Mouse (Mus musculus): ENCODE results near the gene Birc3. TPM values are rescaled to one million over a fixed set of nuclear protein-coding genes. Genes with fewer than 3 reads are reported as not detected.
A peak's percentile ranks its signal among the peaks of the same experiment; 100 is the strongest.
"Not testable (repeated sequence)": the region's sequence is repeated elsewhere in the genome, so short reads cannot be mapped to it uniquely, and the experiment has no call there.

The Birc3 gene
- 1.4 and 1.5 TPM in 2 replicates for polyA plus RNA-seq (2015; fragmentation: Nextera tagmentation; extraction: Ambion mirVana)

DNA sequence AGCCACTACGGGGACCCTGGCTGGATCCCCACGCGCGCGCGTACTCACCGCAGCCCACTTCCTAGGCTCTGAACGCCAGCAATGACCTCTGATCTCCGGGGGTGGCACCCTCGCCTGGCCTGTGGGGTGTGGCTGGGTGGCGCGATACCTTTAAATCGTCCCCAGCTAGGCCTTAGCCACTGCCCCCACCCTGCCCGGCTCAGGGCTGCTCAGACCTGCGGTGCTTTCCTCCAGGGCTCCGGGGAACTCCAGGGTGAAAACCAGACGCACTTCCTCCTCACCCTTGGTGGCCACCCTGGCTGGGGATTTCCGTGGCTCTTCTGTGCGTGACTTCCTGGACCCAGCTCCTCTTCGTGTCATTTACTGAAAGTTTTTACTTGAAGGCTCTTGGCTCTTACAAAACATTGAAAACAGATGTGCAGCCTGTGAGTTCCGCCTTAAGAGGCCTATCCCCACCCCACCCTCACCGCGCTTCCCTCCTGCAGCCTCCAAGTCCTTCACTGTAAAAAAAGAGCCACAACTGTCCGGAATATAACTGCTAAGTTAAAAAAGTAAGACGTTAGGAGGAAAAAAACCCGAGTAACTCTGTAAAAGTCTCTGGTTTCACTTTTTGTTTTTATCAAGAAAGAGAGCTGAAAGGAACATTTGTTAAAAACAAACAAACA lies at the start of gene Birc3:
Gene Birc3, minus strand, starts transcription at position 412 of the 665 bp plus-strand sequence.
- Histone ChIP-seq H3K4me2 (replicated peaks) (peak within 1 kb of the TSS; percentile 70), H3K9ac (replicated peaks) (peak within 1 kb of the TSS; percentile 60), H3K27ac (no peak within 1 kb of the TSS), H3K27me3 (peaks cover 13% of the 10 kb centered on the region), H3K9me3 (no peaks in the 10 kb centered on the region), H3K4me3 (replicated peaks) (peak within 1 kb of the TSS; percentile 41), H3K4me1 (replicated peaks) (peaks cover 7% of the 10 kb centered on the region), H3K36me3 (no peaks in the 10 kb centered on the region)
- WGBS, result 9% methylated on average over 26 of the region's 26 CpGs
- peak; percentile 84 for ATAC-seq

DNA sequence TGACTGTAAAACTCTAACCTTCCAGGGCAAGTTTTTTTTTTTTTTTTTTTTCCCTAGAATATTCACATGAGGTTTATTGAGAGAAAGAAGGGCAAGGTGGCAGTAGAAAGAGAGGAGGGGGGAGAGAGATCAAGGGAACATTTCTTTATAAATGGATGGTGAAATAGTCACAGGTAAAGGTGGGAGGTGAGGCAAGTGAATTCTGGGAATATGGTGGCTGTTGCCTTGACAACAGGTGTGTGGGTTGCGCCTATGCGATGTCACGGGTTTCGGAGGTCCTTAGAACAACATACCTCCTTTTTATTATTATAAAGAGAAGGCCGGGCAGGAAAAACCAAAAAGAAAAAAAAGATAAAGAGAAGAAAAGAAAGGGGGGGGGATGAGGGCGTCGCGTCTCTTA lies 41.9 kb upstream of the Birc3 start:
- Histone ChIP-seq H3K9me3 (no peaks in the 10 kb centered on the region), H3K9ac (replicated peaks) (0 out of 2 replicates have a peak overlapping the region, but pooled peaks have one; percentile 21), H3K27me3 (no peaks in the 10 kb centered on the region), H3K36me3 (no peaks in the 10 kb centered on the region), H3K4me3 (replicated peaks) (peak overlapping the region; percentile 30), H3K27ac (no peak overlapping the region), H3K4me1 (replicated peaks) (peaks cover 10% of the 10 kb centered on the region; the same call in 1 of the 2 replicates), H3K4me2 (replicated peaks) (peak overlapping the region; percentile 54)
- no peak for ATAC-seq
- 60% methylated on average over 8 of the region's 8 CpGs for WGBS

DNA sequence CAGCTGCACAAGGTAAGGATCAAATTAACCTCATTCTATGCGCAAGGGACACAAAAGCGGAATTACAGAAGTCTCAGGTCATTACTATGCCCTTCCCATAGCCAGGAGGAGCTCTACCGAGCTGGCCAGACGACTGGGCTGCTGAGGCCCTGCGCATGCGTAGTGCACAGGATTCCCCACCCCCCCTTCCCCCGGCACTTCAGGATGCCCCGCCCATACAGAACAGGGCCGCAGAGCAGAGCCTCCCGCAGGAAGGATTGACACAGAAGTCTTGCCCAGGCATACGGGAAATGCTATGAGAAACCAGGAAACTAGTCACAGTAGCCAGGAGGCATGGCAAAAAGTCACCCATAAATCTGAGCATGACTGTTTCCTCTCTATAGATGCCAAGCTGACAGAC lies 41.5 kb upstream of the Birc3 start:
- Histone ChIP-seq H3K27me3 (no peaks in the 10 kb centered on the region), H3K9ac (replicated peaks) (peak overlapping the region; percentile 36; the same call in 1 of the 2 replicates), H3K4me1 (replicated peaks) (peaks cover 10% of the 10 kb centered on the region; the same call in 1 of the 2 replicates), H3K4me3 (replicated peaks) (peak overlapping the region; percentile 30), H3K9me3 (no peaks in the 10 kb centered on the region), H3K36me3 (no peaks in the 10 kb centered on the region), H3K27ac (no peak overlapping the region), H3K4me2 (replicated peaks) (peak overlapping the region; percentile 54)
- 3% methylated on average over 11 of the region's 11 CpGs for WGBS
- peak; percentile 95 for ATAC-seq

DNA sequence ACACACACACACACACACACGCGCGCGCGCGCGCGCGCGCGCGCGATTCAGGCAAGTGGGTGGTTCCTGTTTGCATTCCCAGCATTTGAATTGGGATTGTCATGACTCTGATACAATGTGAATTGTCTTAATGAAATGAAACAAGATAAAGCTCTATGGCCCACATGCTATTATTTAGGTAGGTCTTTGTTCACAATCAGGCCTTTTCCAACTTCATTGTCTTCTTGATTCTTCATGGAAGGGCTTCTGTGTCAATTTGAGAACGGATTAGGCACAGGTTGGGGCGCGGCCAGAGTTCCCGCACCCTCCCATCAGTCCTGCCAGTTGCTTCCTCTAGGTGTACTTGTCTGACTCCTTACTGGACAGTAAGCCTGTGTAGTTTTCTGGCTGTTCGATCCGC lies 41.0 kb upstream of the Birc3 start:
- Histone ChIP-seq H3K27ac (no peak overlapping the region), H3K27me3 (no peaks in the 10 kb centered on the region), H3K4me3 (replicated peaks) (peak overlapping the region; percentile 30), H3K36me3 (no peaks in the 10 kb centered on the region), H3K9me3 (no peaks in the 10 kb centered on the region), H3K4me1 (replicated peaks) (peaks cover 10% of the 10 kb centered on the region; the same call in 1 of the 2 replicates), H3K4me2 (replicated peaks) (peak overlapping the region; percentile 54), H3K9ac (replicated peaks) (peak overlapping the region; percentile 36; the same call in 1 of the 2 replicates)
- 50% methylated on average over 19 of the region's 19 CpGs for WGBS
- peak; percentile 74 for ATAC-seq

DNA sequence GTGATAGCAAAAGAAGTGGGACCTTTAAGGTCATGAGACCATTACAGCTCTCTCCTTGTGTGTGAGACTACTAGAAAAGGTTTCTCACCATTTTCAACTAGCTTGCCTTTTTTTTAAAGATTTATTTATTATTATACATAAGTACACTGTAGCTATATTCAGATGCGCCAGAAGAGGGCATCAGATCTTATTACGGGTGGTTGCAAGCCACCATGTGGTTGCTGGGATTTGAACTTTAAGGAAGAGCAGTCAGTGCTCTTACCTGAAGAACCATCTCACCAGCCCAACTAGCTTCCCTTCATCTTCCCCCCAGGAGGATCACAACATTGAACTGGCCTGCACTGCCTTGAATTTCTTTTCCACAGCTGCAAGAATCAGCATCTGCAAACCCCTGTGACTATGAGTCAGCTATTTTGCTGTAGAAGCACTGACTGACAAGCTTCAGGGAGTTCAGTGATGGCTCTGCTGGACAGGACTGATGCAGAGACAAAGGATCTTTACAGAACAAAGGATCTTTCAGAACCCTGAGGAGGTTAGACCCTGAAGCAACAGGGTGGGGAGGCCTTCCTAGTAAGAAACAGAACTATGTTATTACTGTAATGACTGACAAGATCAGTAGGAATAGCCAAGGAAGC lies 34.5 kb upstream of the Birc3 start:
- Histone ChIP-seq H3K4me1 (replicated peaks) (no peaks in the 10 kb centered on the region), H3K27ac (no peak overlapping the region), H3K36me3 (no peaks in the 10 kb centered on the region), H3K4me2 (replicated peaks) (no peak overlapping the region), H3K9me3 (no peaks in the 10 kb centered on the region), H3K4me3 (replicated peaks) (no peak overlapping the region), H3K9ac (replicated peaks) (no peak overlapping the region), H3K27me3 (no peaks in the 10 kb centered on the region)
- no peak for ATAC-seq
- WGBS, result 80% methylated on average over 2 of the region's 2 CpGs

DNA sequence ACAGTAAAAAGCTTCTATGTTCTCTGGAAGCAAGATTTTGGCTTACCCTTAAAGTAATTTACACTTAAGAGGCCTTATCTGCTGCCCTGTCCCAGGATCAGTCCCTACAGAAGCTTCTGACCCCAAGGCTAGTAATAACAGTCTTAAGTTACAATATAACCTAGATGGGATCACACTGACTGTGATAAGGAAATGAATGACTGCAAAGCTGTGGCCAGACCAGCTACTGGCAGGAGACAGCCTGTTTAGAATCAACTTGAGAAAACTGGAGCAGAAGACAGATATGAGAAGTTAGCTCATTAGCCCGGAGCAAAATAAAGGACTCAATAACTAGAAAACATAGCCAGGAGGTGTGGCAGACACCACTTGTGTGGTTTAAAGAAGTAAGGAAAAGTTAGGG lies 33.6 kb upstream of the Birc3 start:
- Histone ChIP-seq H3K27ac (no peak overlapping the region), H3K4me3 (replicated peaks) (no peak overlapping the region), H3K4me1 (replicated peaks) (no peaks in the 10 kb centered on the region), H3K36me3 (no peaks in the 10 kb centered on the region), H3K9me3 (no peaks in the 10 kb centered on the region), H3K4me2 (replicated peaks) (no peak overlapping the region), H3K27me3 (no peaks in the 10 kb centered on the region), H3K9ac (replicated peaks) (no peak overlapping the region)
- WGBS, result 92% methylated on average over 1 of the region's 1 CpGs
- no peak for ATAC-seq

DNA sequence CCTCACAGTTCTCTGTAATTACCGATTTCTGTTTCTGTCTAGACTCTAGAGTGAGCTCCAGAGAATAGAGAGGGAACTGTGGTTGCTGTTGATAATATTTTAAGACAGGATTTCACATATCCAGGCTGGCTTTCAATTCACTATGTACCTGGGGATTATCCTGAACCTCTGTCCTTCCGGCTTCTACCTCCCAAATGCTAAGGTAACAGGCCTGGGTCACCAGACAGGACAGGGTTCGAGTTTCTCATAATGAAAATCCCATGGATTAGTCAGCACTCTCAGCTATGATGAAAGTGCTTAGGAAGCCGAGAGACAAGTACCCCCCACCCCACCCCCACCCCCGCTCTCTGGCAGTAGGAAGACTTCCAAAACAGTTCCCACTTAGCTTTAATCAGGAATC lies 30.8 kb upstream of the Birc3 start:
- H3K9ac ChIP-seq (replicated peaks), result no peak overlapping the region
- no peak overlapping the region for H3K4me2 ChIP-seq (replicated peaks)
- no peak overlapping the region for H3K27ac ChIP-seq
- WGBS, result 78% methylated on average over 5 of the region's 5 CpGs
- H3K9me3 ChIP-seq, result no peaks in the 10 kb centered on the region
- H3K36me3 ChIP-seq, result no peaks in the 10 kb centered on the region
- no peak for ATAC-seq
- H3K4me3 ChIP-seq (replicated peaks), result no peak overlapping the region
- H3K4me1 ChIP-seq (replicated peaks), result no peaks in the 10 kb centered on the region
- H3K27me3 ChIP-seq, result no peaks in the 10 kb centered on the region

DNA sequence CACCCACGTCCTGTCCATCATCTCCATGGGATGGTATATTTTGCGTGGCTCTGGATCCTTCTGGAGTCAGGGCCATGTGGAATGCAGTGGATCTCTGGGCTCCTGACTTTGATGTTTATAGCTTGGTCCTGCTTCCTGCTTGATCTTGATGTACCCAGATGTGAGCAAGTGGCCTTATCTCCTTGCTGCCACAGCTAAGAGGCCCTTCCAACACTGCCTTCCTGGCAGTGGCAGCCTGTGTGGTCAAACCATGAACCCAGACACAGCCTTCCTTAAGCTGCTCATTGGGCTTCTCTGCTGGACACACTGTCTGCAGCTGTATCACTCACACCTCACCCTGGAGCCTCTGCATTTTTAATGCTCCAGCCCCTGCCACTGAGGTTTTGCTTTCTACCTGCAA lies 30.3 kb upstream of the Birc3 start:
- Histone ChIP-seq H3K4me3 (replicated peaks) (no peak overlapping the region), H3K4me2 (replicated peaks) (no peak overlapping the region), H3K4me1 (replicated peaks) (no peaks in the 10 kb centered on the region), H3K27me3 (no peaks in the 10 kb centered on the region), H3K27ac (no peak overlapping the region), H3K36me3 (no peaks in the 10 kb centered on the region), H3K9ac (replicated peaks) (no peak overlapping the region), H3K9me3 (no peaks in the 10 kb centered on the region)
- 100% methylated on average over 2 of the region's 2 CpGs for WGBS
- ATAC-seq, result no peak

DNA sequence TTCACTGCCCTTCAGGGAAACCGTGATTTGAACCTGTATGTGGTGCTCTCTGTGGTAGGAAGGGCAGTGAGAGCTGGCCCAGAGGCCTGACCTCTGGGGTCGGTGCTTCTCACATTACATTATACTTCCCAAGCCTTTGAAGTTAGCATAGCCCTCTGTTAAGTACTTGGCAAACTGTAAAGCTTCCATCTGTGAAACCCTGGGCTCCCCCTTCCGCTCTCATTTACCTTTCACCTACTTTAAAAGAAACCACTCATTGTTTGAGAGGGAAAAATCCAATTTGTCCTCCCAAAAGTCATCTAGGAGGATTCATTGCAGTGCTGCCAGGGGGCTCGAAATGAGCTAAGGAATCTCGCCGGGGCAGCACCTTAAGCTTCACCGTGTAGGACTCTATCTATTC lies 29.3 kb upstream of the Birc3 start:
- Histone ChIP-seq H3K27ac (no peak overlapping the region), H3K9ac (replicated peaks) (no peak overlapping the region), H3K27me3 (no peaks in the 10 kb centered on the region), H3K4me1 (replicated peaks) (no peaks in the 10 kb centered on the region), H3K36me3 (no peaks in the 10 kb centered on the region), H3K9me3 (no peaks in the 10 kb centered on the region), H3K4me3 (replicated peaks) (no peak overlapping the region), H3K4me2 (replicated peaks) (no peak overlapping the region)
- no peak for ATAC-seq
- 57% methylated on average over 7 of the region's 7 CpGs for WGBS

DNA sequence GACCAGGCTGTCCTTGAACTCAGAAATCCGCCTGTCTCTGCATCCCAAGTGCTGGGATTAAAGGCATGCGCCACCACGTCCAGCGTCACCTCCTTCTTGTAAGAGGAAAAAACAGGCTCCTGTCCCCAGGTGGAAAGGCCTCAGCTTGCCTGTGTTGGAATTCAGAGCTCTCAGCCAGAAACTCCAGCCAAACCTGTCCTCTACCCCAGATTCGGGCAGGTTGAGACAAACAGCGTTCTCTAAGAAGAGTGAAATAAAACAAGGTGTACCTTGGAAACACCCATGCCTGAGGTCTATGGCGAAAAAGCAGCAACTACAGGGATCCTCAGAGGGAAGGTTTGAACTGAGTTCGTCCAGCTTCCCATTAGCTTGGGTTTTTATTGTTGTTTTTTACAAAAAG lies 28.0 kb upstream of the Birc3 start:
- no peaks in the 10 kb centered on the region for H3K4me1 ChIP-seq (replicated peaks)
- no peak overlapping the region for H3K9ac ChIP-seq (replicated peaks)
- H3K4me3 ChIP-seq (replicated peaks), result no peak overlapping the region
- no peaks in the 10 kb centered on the region for H3K36me3 ChIP-seq
- H3K27ac ChIP-seq, result no peak overlapping the region
- no peaks in the 10 kb centered on the region for H3K27me3 ChIP-seq
- no peak overlapping the region for H3K4me2 ChIP-seq (replicated peaks)
- ATAC-seq, result no peak
- WGBS, result 92% methylated on average over 8 of the region's 8 CpGs
- H3K9me3 ChIP-seq, result no peaks in the 10 kb centered on the region

DNA sequence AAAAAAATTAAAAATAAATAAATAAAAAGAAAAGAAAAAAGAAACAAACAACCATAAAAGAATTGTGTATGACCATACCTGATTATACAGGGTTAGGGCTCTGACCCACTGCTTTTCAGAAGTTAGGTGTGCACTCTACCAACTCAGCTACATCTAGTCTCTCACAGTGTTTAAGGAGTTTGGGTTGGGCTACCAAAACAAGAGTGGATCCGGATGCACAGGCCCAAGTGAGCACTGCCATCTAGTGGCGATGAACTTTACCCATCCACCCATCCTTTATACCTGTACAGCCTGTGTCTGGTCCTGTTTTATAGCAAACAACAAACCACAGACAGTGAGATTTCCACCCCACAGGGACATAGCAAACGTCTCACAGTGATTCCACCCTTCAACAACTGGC lies 24.5 kb upstream of the Birc3 start:
- no peak overlapping the region for H3K4me3 ChIP-seq (replicated peaks)
- H3K36me3 ChIP-seq, result no peaks in the 10 kb centered on the region
- H3K27ac ChIP-seq, result no peak overlapping the region
- H3K4me1 ChIP-seq (replicated peaks), result no peaks in the 10 kb centered on the region
- 0% methylated on average over 3 of the region's 3 CpGs for WGBS
- no peaks in the 10 kb centered on the region for H3K27me3 ChIP-seq
- no peaks in the 10 kb centered on the region for H3K9me3 ChIP-seq
- ATAC-seq, result peak; percentile 83
- H3K9ac ChIP-seq (replicated peaks), result no peak overlapping the region
- no peak overlapping the region for H3K4me2 ChIP-seq (replicated peaks)

DNA sequence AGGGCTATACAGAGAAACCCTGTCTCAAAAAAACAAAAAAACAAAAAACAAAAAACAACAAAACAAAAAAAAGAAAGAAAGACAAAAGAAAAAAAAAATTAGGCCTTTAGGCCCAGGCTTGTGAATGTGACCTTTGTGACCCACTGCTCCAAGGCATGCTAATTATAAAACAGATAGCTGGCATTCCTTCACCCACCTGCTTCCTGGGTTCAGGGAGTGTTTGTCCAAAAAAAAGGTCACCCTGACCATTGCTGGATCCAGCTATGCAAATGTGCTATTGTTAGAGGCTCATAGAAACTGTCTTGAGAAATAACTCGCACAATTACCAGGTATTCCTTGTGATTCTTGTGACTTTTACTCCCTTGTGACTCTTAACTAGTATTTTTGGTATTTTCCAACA lies 18.8 kb upstream of the Birc3 start:
- not testable (repeated sequence) for ATAC-seq; H3K27me3 ChIP-seq; H3K4me1 ChIP-seq (replicated peaks); H3K4me3 ChIP-seq (replicated peaks); H3K27ac ChIP-seq; H3K9me3 ChIP-seq; H3K36me3 ChIP-seq; H3K4me2 ChIP-seq (replicated peaks); H3K9ac ChIP-seq (replicated peaks)
- 96% methylated on average over 1 of the region's 1 CpGs for WGBS

Data from midbrain, embryonic 13.5 days (tissue).